Mouse (Mus musculus) hindlimb bud, embryonic 11.5 days (tissue): ENCODE results near the gene Atp1a1.

Source experiments
- DNase-seq: peaks from one replicate; pipeline ENCODE4 v3.0.0-alpha.2; 2012; ENCODE audit warnings: low read depth, low spot score; ENCODE audit errors: extremely low spot score

The Atp1a1 gene

DNA sequence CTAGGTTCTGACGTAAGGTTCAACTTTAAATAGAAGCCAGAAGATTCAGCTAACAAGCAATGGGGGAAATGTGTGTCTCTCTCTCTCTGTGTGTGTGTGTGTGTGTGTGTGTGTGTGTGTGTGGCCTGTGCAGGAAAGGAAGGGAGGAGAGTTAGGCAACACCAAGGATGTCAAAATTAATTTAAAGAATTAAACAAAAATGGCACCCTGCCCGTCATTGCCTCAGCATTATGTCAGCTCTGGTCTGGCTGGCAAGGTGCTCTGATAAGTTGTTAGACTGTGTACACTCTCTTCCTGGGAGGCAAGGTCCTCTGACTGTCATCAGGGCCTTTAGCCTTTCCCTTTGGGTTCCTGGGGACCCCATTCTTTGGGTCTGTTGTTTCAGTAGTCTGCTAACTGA, 47.8 kb downstream of the Atp1a1 start:
- DNase-seq: no peak

DNA sequence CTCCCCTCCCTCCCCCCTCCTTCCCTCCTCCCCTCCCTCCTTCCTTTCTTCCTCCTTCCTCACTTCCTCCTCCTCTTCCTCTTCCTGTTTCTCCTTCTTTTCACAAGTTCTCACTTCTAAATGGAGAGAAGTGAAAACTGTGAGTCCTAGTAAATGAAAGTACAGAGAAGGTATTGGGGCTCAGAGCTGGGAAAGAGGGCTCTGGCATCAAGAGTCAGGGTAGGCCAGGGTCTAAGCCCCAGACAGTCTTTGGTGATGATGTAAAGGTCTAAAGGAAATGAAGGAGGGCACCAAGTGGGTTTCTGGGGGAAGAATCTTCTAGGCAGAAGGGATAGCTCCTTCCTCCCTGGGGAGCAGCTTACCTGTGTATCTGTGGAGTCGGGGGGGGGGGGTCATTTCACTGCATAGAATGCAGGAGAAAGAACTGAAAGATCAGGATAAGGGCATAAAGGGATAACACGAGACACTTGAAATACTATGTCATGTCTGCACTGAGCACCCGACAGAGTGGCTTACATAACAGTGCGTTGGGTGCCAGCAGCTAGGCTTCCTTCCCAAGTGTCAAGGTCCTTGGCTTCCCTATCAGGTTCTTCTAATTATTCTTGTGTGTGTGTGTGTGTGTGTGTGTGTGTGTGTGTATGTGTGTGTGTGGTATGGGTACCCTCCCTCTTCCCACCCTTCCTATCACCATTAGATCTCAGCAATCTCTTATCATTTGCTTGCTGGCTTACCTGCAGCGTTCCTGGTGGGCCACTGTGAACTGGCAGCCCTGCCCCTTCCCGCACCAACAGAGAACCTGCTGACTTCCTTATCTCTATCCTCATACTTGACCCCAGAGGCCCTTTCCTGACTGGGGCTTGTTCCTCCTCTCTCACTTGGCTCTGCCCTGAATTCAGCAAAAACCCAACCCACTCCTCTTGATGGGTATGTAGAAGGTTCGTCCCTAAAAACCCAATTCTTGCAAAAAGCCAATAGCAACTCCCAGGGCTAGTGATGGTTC, 51.6 kb downstream of the Atp1a1 start:
- DNase-seq: no peak

DNA sequence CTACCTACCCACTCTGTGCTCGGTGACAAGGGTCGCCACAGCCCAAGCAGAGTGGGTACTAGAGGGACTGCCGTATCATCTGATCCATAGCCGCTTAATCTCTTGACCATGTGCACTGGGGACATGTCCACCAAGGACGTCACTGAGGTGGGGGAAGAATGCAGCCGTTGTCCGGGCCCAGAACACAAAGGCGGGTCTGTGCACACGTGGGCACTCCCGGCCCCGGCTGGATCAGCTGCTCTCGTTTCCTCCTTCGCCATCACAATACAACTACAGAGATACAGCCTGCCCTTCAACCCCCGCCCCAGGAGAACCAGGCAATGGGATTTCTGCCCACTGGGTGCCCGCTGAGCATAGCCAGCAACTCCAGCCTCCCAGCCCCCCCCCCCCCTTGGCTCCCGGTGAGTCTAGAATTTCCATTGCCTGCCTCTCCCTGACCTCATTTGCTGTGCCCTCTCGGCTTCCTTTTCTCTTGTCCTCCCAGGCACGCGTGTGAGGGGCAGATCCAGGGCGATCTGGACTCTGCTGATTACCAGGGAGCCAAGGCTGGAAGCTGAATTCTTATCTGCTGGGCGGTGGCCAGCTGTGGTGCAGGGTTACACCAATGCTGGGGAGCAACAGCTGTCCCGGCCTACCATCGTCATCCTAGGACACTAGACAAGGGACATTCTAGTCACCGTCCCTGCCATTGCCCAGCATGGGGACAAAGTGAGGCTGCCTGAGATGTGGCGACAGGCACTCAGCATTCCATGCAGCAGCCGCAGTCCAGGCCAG, 52.8 kb downstream of the Atp1a1 start:
- DNase-seq: no peak

DNA sequence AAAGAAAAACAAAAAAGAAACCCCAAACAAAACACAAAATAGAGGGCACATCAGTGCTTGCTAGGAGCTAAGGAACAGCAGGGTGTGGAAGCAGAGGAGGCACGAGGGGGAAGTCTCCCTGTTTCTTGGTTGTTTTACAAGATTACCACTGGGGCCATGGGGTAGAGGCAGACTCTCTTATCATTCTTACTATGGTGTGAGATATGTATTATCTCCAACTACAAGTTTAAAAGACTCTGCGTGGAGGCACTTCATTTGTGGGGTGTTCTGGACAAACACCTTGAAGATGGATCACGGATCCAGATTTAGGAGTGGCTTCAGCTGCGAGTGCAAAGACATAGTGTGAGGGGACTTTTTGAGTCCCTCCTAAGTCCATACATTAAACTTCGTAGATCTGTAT, 54.7 kb downstream of the Atp1a1 start:
- no peak for DNase-seq

DNA sequence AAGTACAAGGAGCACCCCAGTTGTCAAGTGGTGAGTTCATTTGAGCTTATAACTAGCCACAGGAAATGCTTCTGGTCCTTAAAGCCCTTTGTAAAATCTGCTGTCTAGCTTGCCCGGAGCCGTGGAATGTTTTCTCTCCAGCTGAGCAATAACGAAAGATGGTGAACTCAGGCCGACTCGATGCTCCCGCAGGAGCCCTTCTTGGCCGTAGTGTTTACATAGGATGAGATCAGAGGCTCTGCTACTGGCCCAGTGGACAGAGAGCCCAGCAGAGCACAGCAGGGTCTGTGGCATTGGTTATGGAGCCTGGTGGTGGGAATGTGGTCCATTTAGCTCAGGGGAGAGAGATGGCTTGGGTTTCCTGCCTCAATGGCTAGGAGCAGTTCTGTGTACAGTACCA, 60.4 kb downstream of the Atp1a1 start:
- no peak for DNase-seq

DNA sequence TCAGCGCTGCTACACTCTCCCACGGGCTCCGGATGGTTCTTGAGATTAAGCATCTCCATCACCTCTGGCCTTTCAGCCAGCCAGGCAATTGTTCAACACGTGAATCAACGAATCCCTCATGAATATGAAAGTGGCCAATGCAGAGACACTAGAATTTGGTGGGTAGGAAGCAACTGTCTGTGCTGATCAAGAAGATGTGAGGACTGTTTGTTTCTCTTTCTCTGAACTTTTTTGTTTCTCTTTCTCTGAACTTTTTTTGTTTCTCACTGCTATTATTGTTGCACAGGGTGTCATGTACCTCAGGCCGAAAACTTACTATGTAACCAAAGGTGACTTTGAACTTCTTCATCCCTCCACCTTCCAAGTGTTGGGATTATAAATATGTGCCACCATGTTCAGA, 62.9 kb downstream of the Atp1a1 start:
- no peak for DNase-seq

DNA sequence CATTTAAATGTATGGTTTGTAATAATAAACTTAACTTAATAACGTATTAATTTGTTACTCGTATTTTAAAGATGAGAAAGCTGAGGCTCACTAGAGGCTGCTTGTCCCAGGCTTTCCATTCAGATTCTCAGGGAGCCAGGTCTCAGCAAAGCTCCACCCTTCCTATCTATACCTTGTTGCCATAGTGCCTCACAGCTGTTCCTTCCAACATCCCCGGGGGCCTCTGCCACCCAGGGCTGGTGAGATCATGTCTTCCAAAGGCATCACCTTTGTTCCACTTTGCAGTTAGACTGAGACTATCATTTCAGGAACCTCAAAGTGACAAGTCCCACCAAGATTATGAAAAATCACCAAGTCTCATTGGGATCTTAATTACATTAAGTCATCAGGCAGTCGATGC, 63.9 kb downstream of the Atp1a1 start:
- DNase-seq: no peak

DNA sequence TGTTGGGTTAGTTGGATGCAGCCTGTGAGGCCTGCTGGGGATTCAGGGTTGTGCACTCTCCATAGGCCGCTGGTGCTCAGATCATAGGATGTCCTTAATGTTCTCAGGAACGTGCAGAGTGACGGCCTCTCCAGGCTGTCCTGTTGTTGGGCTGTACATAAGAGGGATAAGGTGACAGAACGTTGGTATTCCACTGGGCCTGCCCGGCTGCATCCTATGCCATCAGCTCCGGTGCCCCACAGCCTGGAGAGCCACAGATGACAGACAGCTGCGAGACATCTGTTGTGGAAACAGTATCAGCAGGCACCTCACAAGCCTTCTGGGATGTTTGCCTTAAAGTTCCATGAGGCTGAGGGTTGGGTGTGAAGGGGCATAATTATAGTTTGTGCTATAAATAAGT, 68.2 kb downstream of the Atp1a1 start:
- DNase-seq: no peak

DNA sequence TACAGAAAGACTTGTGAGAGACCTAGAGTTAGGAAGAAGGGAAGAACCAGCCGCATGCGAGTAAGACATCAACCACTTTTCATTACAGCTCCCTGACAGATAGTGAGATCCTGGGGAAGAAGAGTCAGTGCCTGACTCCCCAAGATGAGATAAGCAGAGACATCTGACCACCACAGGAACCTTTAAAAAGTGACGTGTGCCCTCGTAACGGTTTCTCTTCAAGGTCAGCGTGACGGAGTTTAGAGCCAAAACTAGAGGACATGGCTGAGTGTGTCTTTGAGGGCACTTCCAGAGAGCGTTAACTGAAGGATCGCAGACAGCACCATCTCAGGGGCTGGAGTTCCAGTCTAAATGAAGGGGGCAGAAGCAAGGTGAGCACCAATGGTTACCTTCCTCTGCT, 70.2 kb downstream of the Atp1a1 start:
- DNase-seq: no peak

DNA sequence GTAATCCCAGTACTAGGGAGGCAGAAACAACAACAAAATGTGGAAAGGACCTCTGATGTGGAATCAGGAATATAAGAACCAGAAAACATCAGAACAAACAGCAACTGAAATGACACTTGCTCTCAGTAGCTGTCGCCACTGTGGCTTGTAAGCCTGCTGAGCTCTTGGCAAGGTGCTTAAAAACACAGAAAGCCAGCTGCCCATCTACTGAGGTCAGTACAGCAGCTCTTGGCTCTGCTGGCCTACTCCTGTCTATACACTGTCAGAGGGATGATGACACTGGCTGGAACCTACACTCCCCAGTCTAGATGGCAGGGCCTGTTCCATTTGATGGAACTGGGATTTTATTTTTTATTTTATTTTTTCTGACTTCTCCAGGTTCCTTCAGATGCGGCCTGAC, 71.1 kb downstream of the Atp1a1 start:
- no peak for DNase-seq

DNA sequence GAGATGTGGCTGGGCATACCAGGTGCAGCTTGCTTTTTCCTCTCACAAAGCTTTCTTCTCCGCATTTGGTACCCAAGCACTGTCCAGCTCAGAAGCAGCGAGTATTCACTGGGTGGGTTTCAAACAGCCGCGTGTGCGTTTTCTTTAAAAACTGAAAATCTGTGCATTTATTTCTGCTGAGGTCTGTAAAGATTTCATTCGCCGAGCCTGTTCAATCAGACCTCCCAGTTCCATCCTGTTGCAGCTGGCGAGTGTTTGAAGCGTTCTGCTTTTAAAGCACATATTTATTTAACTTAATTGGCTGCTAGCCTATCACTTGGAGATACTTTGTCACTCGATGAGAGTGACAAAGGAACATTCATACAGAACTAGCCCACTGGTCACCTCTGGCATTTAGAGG, 73.6 kb downstream of the Atp1a1 start:
- DNase-seq: no peak

DNA sequence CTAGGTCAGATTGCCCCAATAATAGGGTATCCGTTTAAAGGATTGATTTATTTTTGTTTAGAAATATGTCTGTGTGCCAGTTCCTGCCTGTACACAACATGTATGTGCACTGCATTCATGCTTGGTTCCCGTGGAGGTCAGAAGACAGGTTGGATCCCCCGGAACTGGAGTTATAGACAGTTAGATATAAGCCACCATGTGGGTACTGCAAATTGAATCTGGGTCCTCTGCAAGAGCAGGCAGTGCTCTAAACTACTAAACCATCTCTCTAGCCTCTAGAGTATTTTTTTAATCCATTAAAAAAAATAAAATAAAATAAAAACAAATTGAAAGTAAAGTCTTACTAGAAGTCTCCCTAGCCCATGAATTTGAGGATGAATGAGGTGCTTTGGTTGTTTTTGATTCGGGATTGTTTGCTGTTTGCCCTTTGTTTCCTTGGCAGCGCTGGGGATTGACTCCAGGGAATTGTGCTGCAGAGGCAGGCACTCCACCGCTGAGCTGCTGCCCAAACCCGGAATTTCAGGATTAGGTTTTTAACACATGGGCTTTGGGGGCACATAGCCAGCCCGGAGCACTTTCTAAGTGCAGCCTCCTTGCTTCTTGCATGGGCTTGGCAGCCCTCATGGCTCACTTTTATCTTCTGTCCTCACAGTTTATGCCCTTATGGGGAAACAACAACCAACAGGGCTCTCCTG, 75.4 kb downstream of the Atp1a1 start:
- DNase-seq: no peak

DNA sequence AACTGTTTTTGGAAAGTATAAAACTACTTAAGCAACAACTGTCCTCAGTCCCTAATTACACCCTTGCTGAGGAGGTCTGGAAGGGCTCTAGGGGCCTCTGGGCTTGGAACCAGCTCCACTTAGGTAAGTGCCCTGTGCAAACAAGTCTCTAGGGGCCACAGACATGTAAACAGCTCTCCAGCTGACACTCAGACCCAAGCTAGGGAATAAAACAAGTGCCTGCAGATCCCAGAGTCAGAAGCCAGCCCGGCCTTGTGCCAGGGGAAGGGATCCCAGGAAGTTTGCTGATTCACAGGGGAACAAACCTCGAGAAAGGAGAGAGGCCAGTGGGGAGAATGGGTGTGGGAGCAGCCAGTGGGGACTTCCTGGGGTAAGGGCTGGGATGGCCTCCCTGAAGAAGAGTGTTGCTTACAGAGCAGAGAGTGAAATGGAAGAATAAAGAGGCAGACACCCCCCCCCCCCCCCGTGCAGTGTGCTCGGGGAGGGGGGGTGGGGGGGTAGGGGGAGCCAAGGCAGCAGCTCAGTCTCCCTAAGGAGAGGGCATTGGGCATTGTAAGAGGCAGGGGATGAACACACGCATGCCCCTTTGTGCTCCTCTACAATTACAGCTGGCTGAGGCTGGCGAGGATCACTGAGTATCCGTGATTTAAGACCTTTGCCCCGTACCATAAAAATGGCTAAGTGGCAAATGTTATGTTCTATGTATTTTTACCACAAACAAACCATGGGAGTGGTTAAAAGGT, 76.2 kb downstream of the Atp1a1 start:
- DNase-seq: no peak

DNA sequence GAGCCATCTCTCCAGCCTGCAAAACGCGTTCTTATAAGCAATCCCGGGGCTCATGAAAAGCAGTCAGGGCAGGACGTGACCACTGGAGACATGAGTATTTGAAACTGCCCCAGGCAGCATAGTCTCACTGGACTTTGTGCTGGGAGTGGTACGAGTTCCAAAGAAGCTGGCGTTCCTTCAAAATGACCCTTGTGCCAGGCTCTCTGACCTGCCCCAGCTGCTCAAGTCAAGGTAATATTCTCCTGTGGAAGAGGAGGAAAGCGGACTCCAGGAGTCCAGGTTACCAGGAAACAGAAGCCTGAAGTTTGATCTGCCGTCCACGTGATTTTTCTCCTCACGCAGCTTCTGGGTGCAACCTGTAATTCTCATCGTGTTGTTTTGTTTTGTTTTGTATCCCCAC, 77.9 kb downstream of the Atp1a1 start:
- DNase-seq: no peak
